Mouse (Mus musculus): ENCODE results near the gene B4galnt4. TPM values are rescaled to one million over a fixed set of nuclear protein-coding genes. Genes with fewer than 3 reads are reported as not detected.
"Not testable (repeated sequence)": the region's sequence is repeated elsewhere in the genome, so short reads cannot be mapped to it uniquely, and the experiment has no call there.

B4galnt4 gene
- polyA plus RNA-seq, 1 experiment, result not detected

- TF ChIP-seq CTCF (IDR thresholded peaks at IDR 0.05; ENCODE audit: low read depth, low read length) (no peak), POLR2A (IDR thresholded peaks at IDR 0.05; ENCODE audit: borderline replicate concordance, low read depth, low read length) (no peak)
- H3K27ac ChIP-seq (ENCODE audit: insufficient read depth, low read depth, low read length), result peak overlapping the region; percentile 39; the same call in 1 of the 2 replicates
- H3K4me3 ChIP-seq (ENCODE audit: insufficient read depth, low read length), result no peak overlapping the region
- peaks cover 39% of the 10 kb centered on the region for H3K4me1 ChIP-seq (ENCODE audit: control insufficient read depth, insufficient read depth, low read length)
Observed at GRCm38 (mm10) chr7:141026097-141026739, 34.7 kb upstream of the B4galnt4 start.

- peaks cover 34% of the 10 kb centered on the region for H3K4me1 ChIP-seq (ENCODE audit: control insufficient read depth, insufficient read depth, low read length)
Observed at GRCm38 (mm10) chr7:141026740-141027098, 34.2 kb upstream of the B4galnt4 start.

GRCm38 (mm10) chr7:141028831-141029230 lies 32.1 kb upstream of the B4galnt4 start, which contains the start of gene Gm17387:
Gene Gm17387 (plus strand): TSS chr7:141029131.
- Histone ChIP-seq H3K4me1 (ENCODE audit: control insufficient read depth, insufficient read depth, low read length) (peaks cover 23% of the 10 kb centered on the region), H3K27ac (ENCODE audit: insufficient read depth, low read depth, low read length) (no peak within 1 kb of the TSS)

More at GRCm38 (mm10) chr7:141026740-141027098, 34.2 kb upstream of the B4galnt4 start:
- TF ChIP-seq POLR2A (IDR thresholded peaks at IDR 0.05; ENCODE audit: borderline replicate concordance, low read depth, low read length), result no peak
- TF ChIP-seq CTCF (IDR thresholded peaks at IDR 0.05; ENCODE audit: low read depth, low read length), result no peak
- no peak overlapping the region for H3K4me3 ChIP-seq (ENCODE audit: insufficient read depth, low read length)
- H3K27ac ChIP-seq (ENCODE audit: insufficient read depth, low read depth, low read length), result no peak overlapping the region

GRCm38 (mm10) chr7:141030390-141030789 lies 30.5 kb upstream of the B4galnt4 start:
- no peak overlapping the region for H3K4me3 ChIP-seq (ENCODE audit: insufficient read depth, low read length)
- TF ChIP-seq CTCF (IDR thresholded peaks at IDR 0.05; ENCODE audit: low read depth, low read length) (no peak), POLR2A (IDR thresholded peaks at IDR 0.05; ENCODE audit: borderline replicate concordance, low read depth, low read length) (no peak)
- no peak overlapping the region for H3K27ac ChIP-seq (ENCODE audit: insufficient read depth, low read depth, low read length)
- H3K4me1 ChIP-seq (ENCODE audit: control insufficient read depth, insufficient read depth, low read length), result peaks cover 14% of the 10 kb centered on the region

More at GRCm38 (mm10) chr7:141028831-141029230, 32.1 kb upstream of the B4galnt4 start, which contains the start of gene Gm17387:
- no peak within 1 kb of the TSS for H3K4me3 ChIP-seq (ENCODE audit: insufficient read depth, low read length)
- no peak for TF ChIP-seq POLR2A (IDR thresholded peaks at IDR 0.05; ENCODE audit: borderline replicate concordance, low read depth, low read length)
- no peak for TF ChIP-seq CTCF (IDR thresholded peaks at IDR 0.05; ENCODE audit: low read depth, low read length)

GRCm38 (mm10) chr7:141032458-141033167 lies 28.3 kb upstream of the B4galnt4 start:
- Histone ChIP-seq H3K4me1 (ENCODE audit: control insufficient read depth, insufficient read depth, low read length) (no peaks in the 10 kb centered on the region), H3K27ac (ENCODE audit: insufficient read depth, low read depth, low read length) (no peak overlapping the region), H3K4me3 (ENCODE audit: insufficient read depth, low read length) (no peak overlapping the region)
- TF ChIP-seq POLR2A (IDR thresholded peaks at IDR 0.05; ENCODE audit: borderline replicate concordance, low read depth, low read length) (no peak), CTCF (IDR thresholded peaks at IDR 0.05; ENCODE audit: low read depth, low read length) (no peak)

- H3K4me3 ChIP-seq (ENCODE audit: insufficient read depth, low read length); H3K4me1 ChIP-seq (ENCODE audit: control insufficient read depth, insufficient read depth, low read length); H3K27ac ChIP-seq (ENCODE audit: insufficient read depth, low read depth, low read length): not testable (repeated sequence)
Observed at GRCm38 (mm10) chr7:141036624-141037023, 24.3 kb upstream of the B4galnt4 start.

GRCm38 (mm10) chr7:141038090-141039032 lies 22.5 kb upstream of the B4galnt4 start:
- TF ChIP-seq POLR2A (IDR thresholded peaks at IDR 0.05; ENCODE audit: borderline replicate concordance, low read depth, low read length), result no peak
- TF ChIP-seq CTCF (IDR thresholded peaks at IDR 0.05; ENCODE audit: low read depth, low read length), result no peak
- peaks cover 4% of the 10 kb centered on the region for H3K4me1 ChIP-seq (ENCODE audit: control insufficient read depth, insufficient read depth, low read length)
- H3K27ac ChIP-seq (ENCODE audit: insufficient read depth, low read depth, low read length), result no peak overlapping the region
- H3K4me3 ChIP-seq (ENCODE audit: insufficient read depth, low read length), result no peak overlapping the region

- no peak overlapping the region for H3K4me3 ChIP-seq (ENCODE audit: insufficient read depth, low read length)
- H3K27ac ChIP-seq (ENCODE audit: insufficient read depth, low read depth, low read length), result no peak overlapping the region
- TF ChIP-seq CTCF (IDR thresholded peaks at IDR 0.05; ENCODE audit: low read depth, low read length) (no peak), POLR2A (IDR thresholded peaks at IDR 0.05; ENCODE audit: borderline replicate concordance, low read depth, low read length) (no peak)
- H3K4me1 ChIP-seq (ENCODE audit: control insufficient read depth, insufficient read depth, low read length), result peaks cover 4% of the 10 kb centered on the region
Observed at GRCm38 (mm10) chr7:141039386-141040107, 21.4 kb upstream of the B4galnt4 start.
